Mouse (Mus musculus) embryonic stem cell, embryonic (primary cell): Measurements from ENCODE around the gene Ccr7.

Source experiments
- CTCF ChIA-PET, 4 experiments: fragments of 300-600 bp in 2 of 4; fragments of 350-600 bp in 2 of 4; sonication (Branson Sonifier 250); formaldehyde crosslinking; loops; one replicate each; lab custom pipeline; 2022; ENCODE audit warnings: inconsistent platforms in 2 of 4; lab: Charles Lee
- POLR2A ChIA-PET, 4 experiments: fragments of 300-600 bp in 2 of 4; fragments of 350-600 bp in 2 of 4; sonication (Branson Sonifier 250); formaldehyde crosslinking; loops; one replicate each; lab custom pipeline; 2022; ENCODE audit warnings: antibody characterized with exemption in 4 of 4, inconsistent platforms in 1 of 4; lab: Charles Lee

Gene Ccr7

DNA sequence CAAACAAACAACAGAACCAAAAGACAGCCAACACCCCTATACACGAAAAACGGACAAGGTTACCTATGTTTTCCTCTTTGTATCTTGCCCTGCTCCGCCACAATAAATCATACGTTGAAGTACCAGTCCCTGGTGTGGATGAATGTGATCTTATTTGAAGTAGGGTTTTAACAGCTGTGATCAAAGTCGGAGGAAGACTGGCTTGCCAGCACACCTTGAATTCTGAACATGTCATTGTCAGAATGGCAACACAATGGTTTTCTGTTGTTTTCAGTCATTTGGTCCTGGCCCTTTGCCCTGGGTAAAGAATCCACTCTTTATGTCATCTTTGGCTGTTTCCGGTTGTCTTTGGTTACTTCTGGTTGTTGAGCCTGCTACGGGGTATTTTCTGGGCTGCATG is 35.9 kb downstream of the Ccr7 start:
- CTCF ChIA-PET, result interaction anchor here in 2 of 4 experiments (1.0 to 3.1 kb wide), 8 partner anchors 9 to 83 kb away, joined by 3 to 10 read pairs (median 4); no protein-coding TSS in a partner anchor
- POLR2A ChIA-PET, result interaction anchor here in 1 of 4 experiments (0.6 kb wide), 1 partner anchor 96 kb away, joined by 4 read pairs; no protein-coding TSS in a partner anchor

DNA sequence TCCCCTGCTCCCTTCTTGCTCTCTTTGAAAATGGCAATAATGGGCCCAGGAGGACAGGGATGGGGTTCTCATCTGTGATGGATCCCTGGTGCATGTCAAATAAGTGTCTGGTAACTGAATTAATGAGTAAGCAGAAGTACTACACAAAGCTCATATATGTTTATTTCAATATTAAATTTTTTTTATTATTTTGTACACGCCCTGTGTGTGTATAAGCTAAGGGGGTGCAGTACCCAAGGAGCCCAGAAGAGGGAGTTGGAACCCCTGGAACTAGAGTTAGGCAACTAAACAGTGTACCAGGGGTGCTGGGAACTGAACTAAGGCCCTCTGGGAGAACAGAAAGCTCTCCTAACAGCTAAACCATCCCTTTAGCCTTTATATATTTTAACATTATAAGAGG is 36.5 kb downstream of the Ccr7 start:
- ChIA-PET CTCF (interaction anchor here (0.5 to 1.9 kb wide), 16 partner anchors 12 to 255 kb away, joined by 3 to 8 read pairs (median 3); no protein-coding TSS in a partner anchor), POLR2A (interaction anchor here in 2 of 4 experiments (0.6 to 1.4 kb wide), 5 partner anchors 18 to 95 kb away, joined by 3 to 4 read pairs (median 3); partner anchors contain the start of gene Top2a (in 1 of the 2))

DNA sequence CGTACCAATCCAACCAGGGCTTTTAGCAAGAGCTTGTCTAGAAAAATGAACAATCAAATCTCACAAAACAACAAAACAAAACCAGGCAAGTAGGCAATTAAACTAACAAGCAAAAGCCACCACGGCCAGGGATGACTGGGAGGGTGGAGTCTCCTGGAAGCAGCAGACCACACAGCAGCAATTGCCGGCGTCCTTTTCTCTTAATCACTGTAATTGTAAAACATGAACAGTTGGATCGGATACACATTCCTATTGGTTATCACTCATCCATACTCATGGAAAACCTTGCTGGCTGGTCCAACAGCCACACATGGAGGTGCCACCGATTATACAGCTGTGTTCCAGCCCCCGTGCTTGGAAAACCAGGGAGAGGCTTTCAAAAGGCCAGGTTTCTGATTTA is 37.0 kb downstream of the Ccr7 start:
- ChIA-PET CTCF (interaction anchor here (0.5 to 1.9 kb wide), 16 partner anchors 12 to 254 kb away, joined by 3 to 8 read pairs (median 3); no protein-coding TSS in a partner anchor), POLR2A (interaction anchor here in 2 of 4 experiments (0.9 to 1.4 kb wide), 6 partner anchors 17 to 94 kb away, joined by 3 to 4 read pairs (median 3); partner anchors contain the start of gene Top2a (in 2 of the 2))

DNA sequence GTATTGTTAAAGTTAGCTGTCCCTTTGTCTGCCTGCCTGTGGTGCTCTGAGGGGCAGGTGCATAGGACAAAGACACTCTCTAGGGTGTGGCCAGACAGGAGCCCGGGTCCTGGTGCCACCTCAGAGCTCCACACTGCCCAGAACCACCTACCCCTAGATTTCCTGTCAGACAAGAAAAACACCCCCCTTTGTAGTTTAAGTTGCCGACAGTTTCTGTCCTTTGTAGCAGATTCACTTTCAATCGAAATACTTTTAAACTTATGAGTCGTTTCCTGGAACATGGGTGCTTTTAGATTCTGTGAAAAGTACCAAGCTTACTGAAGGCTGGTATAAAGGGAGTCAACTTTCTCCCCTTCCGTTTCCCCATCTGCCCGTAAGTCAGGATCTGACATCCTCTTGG is 38.9 kb downstream of the Ccr7 start:
- ChIA-PET POLR2A (interaction anchor here in 3 of 4 experiments (0.6 to 1.6 kb wide), 10 partner anchors 8 to 115 kb away, joined by 3 to 11 read pairs (median 4); no protein-coding TSS in a partner anchor), CTCF (interaction anchor here in 2 of 4 experiments (0.6 to 1.4 kb wide), 9 partner anchors 8 to 1084 kb away, joined by 3 to 16 read pairs (median 4); no protein-coding TSS in a partner anchor)

DNA sequence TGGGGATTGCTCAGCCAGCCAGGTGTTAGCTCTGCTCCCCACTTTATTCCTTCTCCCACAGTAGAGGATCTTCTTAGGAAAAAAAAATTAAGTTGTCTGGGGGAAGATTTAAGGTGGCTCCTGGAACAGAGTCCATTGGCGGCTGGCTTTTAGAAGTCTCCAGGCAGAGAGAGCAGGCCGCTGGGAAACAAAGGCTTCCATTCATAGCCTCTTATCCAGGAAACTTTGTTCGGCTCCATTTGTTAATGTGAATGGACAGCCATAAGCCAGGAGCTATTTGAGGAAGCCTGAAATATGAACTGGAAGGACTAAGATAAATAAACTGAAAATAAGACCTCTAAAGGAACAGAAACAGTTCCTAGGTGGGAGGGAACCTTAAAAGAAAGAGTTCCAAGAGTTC is 41.8 kb downstream of the Ccr7 start:
- ChIA-PET CTCF (interaction anchor here in 3 of 4 experiments (0.5 to 1.0 kb wide), 5 partner anchors 23 to 249 kb away, joined by 3 to 8 read pairs (median 5); no protein-coding TSS in a partner anchor), POLR2A (interaction anchor here (0.5 to 1.8 kb wide), 5 partner anchors 10 to 1413 kb away, joined by 3 to 6 read pairs (median 4); partner anchors contain the start of gene Pcgf2 (in 1 of the 4))

DNA sequence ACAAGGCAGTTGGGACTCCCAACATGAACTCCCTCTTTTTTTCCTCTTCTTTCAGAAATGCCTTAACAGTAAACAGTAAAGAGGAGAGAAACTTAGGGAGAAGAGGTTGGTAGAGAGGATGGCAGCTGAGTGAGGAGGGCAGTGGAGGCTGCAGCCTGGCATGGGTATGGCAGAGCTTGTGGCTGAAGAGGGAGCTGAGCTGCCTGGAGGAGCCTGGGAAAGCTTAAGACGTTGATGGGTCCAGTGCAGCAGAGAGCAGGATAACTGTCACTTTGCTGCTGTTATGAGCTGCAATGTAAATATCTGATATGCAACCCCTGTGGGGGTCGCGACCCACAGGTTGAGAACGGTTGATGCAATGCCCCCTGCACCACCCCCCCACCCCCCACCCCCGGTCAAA is 42.2 kb downstream of the Ccr7 start:
- ChIA-PET CTCF (interaction anchor here in 3 of 4 experiments (0.5 to 1.0 kb wide), 5 partner anchors 23 to 249 kb away, joined by 3 to 8 read pairs (median 5); no protein-coding TSS in a partner anchor), POLR2A (interaction anchor here (0.5 to 1.8 kb wide), 5 partner anchors 10 to 1412 kb away, joined by 3 to 6 read pairs (median 4); partner anchors contain the start of gene Pcgf2 (in 1 of the 4))

DNA sequence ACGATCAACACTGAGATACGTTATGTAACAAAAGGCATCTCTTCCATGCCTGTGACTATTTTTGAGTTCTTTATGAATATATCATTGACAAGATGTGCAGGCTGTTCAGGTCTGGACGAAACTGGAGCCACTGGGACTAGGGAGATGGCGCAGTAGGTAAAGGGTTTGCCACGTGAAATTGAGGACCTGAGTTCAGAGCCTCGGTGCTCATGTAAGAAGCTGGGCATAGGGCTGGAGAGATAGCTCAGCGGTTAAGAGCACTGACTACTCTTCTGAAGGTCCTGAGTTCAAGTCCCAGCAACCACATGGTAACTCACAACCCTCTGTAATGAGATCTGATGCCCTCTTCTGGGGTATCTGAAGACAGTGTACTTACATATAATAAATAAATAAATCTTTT is 43.2 kb downstream of the Ccr7 start:
- CTCF ChIA-PET, result interaction anchor here in 2 of 4 experiments (0.6 to 1.8 kb wide), 2 partner anchors 186 to 190 kb away, joined by 10 to 18 read pairs; no protein-coding TSS in a partner anchor
- POLR2A ChIA-PET, result interaction anchor here in 2 of 4 experiments (0.6 to 3.0 kb wide), 6 partner anchors 11 to 1179 kb away, joined by 3 to 25 read pairs (median 3); no protein-coding TSS in a partner anchor

DNA sequence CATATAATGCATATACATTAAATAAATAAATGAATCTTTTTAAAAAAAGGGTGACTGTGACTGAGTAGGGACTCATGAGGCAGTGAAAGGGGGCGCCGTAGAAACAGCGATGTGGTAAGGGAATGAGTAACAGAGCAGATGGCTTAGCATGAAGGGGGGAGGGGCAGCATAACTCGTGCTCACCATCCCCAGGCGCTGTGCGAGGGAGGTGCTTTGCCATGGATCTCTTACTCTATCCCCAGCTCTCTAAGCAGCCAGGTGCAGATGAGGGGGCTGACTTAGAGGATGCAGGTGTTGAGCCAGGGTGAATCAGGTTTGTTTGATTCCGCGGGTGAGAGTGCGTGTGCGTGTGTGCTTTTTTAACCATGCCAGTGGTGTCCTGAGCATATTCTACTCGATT is 43.7 kb downstream of the Ccr7 start:
- ChIA-PET POLR2A (interaction anchor here in 2 of 4 experiments (0.6 to 3.0 kb wide), 16 partner anchors 12 to 319 kb away, joined by 3 to 25 read pairs (median 3); no protein-coding TSS in a partner anchor), CTCF (interaction anchor here (0.6 to 2.1 kb wide), 32 partner anchors 9 to 1188 kb away, joined by 3 to 33 read pairs (median 5); partner anchors contain the start of genes Ccr7 (in 1 of the 4) and Tns4 (in 1 of the 4))

DNA sequence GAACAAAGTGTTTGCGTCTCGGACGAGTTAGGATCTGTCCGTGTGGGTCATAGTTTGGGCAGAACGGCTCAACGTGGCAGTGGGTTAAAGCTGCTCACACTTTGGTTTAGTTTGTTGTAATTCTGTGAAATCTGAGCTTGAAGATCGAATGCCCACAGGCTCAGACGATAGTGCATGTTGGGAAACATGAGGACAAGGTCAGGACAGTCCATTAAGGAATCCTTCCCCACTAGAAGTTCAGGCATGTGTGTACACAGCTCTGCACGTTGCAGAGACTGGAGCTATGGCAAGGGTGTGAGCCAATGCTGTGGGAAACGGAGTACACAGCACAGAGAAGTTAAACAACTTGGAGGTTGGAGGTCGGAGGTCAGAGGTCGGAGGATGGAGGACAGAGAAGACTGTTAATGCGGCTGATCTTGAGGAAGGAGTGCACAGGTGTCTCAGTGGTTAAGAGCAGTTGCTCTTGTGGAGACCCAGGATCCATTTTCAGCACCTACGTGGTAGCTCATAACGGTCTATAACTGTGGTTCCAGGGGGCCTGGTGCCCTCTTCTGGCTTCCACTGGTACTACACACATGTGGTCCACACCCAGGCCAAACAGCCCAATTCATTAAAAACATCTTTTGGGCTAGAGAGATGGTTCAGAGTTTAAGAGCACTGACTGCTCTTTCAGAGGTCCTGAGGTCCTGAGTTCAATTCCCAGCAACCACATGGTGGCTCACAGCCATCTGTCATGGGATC is 44.3 kb downstream of the Ccr7 start:
- CTCF ChIA-PET, result interaction anchor here (0.5 to 2.1 kb wide), 79 partner anchors 8 to 1189 kb away, joined by 3 to 33 read pairs (median 4); partner anchors contain the start of genes Igfbp4 (in 4 of the 4), Ccr7 (in 1 of the 4) and Tns4 (in 1 of the 4)
- POLR2A ChIA-PET, result interaction anchor here in 2 of 4 experiments (0.6 to 3.0 kb wide), 34 partner anchors 9 to 1209 kb away, joined by 3 to 25 read pairs (median 4); partner anchors contain the start of gene Eif1 (in 1 of the 2)

DNA sequence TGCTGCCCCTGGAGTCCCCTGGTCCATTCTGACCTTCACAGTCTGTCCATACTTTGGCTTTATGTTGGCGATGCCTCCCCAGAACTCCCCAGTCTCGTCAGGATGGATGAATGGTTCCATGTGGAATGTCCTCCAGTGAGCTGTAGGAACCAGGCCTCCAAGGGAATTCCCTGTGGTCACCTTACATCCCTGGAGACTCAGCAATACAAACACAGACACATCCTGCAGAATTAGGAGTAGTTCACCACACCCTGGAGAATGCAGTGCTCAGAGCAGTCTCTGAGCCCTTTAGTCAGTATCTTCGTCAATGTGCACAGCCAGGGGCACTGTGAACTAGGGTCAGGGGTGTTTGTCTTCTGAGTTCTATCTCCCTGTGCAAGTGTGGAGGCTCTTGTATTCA is 46.6 kb downstream of the Ccr7 start:
- ChIA-PET POLR2A (interaction anchor here in 2 of 4 experiments (0.6 to 1.6 kb wide), 5 partner anchors 7 to 1212 kb away, joined by 3 to 11 read pairs (median 3); no protein-coding TSS in a partner anchor), CTCF (interaction anchor here in 1 of 4 experiments (0.8 to 1.6 kb wide), 2 partner anchors 42 to 83 kb away, joined by 3 read pairs; no protein-coding TSS in a partner anchor)

DNA sequence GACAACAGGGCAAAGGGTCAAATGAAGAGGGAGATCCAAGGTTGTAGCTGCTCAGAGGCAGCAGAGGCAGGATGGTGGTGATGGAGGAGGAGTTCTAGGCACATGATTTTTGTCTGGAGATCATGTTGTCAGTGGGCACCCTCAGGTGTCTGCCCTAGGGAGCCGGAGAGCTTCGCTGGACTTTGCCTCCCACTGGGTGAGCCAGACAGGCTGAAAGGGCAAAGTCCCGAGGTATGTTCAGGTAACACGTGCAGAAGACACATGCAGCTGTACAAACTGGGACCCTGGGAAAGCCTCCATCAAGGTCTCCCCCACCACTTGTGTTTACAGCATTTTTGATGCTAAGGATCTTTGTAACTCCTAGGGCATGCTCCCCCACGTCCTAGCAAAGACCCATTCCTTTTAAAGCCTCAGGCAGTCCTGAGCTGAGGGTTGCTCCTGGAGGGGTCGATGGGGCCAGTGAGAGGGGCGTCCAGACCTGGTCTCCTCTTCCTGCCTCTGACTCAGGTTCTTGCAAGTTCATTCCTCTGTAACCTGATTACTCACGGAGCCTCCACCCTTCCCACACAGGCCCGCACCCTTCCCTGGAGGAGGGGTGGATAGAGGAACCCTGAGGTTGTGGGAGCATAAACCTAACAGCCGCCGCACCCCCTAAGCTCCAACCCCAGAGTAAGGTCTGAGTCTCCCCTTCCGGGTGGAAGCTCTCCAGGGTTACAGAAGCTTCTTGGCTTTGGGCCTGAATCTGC is 48.7 kb downstream of the Ccr7 start:
- POLR2A ChIA-PET, result interaction anchor here in 3 of 4 experiments (0.7 to 2.0 kb wide), 18 partner anchors 10 to 278 kb away, joined by 3 to 7 read pairs (median 4); partner anchors contain the start of genes Top2a (in 2 of the 3) and Tns4 (in 1 of the 3)
- CTCF ChIA-PET, result interaction anchor here (0.6 to 3.1 kb wide), 12 partner anchors 10 to 73 kb away, joined by 3 to 11 read pairs (median 4); no protein-coding TSS in a partner anchor

DNA sequence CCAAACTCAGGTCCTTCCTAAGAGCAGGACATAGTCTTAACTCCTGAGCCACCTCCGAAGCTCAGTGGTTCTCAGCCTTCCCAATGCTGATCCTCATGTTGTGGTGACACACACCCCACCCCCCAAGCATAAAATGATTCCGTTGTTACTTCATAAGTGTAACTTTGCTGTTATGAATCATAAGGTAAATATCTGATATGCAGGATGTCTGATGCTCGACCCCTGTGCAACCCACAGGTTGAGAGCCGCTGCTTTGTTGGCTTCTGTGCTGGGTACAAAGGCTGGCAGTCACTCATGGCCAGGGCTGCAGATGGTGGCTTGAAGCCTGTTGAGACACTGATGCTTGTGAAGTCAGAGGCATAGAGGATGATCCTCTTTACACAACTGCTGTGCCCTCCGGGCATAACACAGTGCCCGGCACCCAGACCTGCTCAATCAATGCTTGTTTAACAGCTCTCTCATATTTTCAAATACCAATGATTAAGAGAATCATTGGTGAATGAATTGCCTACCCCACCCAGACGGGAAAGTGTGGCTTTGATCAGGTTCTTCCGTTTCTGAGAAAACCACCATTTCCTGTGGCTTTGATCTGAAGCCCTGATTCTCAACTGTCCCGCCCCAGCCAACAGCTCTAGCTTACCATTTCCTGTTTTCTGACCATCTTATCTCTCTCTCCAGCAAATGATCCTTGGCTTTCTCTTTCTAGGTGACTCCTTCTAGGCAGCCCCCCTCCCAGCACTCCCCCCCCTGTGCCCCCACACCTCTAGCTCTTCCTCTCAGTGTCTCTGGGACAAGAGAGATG is 50.1 kb downstream of the Ccr7 start:
- POLR2A ChIA-PET, result interaction anchor here (0.6 to 1.5 kb wide), 10 partner anchors 10 to 904 kb away, joined by 3 to 8 read pairs (median 3); no protein-coding TSS in a partner anchor

DNA sequence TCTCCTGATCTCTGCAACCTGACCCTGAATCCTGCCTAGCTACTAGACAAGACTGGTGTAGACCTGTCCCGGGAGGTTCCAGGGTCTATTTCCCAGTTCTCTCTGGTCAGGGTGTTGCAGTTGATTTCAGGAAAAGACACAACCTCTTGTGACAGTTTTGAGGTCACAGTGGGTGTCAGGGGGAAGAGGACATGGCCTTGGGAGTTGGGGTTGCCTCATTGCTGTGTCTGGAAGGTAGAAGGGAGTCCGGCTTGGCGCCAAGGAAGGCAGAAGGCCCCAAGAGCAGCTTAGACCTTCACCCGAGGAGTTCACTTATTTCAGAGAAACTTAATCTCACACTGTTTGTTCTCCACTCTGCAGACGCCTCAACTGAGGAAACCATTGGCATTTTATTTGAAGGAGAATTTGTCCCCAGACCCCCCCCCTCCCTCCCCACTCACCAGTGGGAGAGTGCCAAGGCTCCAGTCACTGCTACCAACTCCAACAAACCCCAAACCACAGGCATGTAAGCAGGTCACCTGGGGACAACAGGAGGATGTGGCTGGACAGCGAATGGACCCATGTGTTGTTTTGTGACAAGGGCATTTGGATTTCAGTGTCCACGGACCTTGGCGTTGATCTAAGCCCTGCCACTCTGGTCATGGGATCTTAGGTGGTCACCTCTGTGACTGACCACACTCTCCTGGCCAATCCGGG is 52.2 kb downstream of the Ccr7 start:
- ChIA-PET CTCF (interaction anchor here in 1 of 4 experiments (0.6 to 1.1 kb wide), 2 partner anchors 8 to 14 kb away, joined by 3 to 5 read pairs; no protein-coding TSS in a partner anchor), POLR2A (interaction anchor here in 1 of 4 experiments (0.8 kb wide), 1 partner anchor 41 kb away, joined by 3 read pairs; no protein-coding TSS in a partner anchor)

More for the DNA sequence above, 50.1 kb downstream of the Ccr7 start:
- CTCF ChIA-PET, result interaction anchor here in 3 of 4 experiments (0.8 to 3.1 kb wide), 4 partner anchors 11 to 63 kb away, joined by 3 to 11 read pairs (median 4); no protein-coding TSS in a partner anchor

DNA sequence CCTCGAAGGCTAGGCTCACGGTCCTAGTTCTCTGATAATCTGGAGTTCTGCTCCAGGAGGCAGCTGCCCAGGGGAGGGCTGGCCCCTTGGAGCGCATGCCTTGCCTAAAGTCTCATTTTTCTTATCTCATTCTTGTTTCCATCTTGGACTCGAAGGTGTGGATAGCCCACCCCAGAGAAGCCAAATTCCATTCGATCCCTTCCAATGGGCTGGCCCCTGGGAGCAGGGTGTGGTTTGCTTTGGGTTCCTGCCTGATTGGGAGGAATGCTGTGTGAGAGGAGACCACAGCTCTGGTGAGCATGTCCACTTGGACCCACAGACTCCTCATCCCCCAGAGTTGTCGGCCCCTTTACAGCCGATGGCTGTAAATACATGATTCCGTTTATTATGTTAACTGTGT is 53.2 kb downstream of the Ccr7 start:
- ChIA-PET CTCF (interaction anchor here in 1 of 4 experiments (1.1 kb wide), 1 partner anchor 9 kb away, joined by 5 read pairs; no protein-coding TSS in a partner anchor), POLR2A (interaction anchor here in 3 of 4 experiments (0.5 to 1.5 kb wide), 3 partner anchors 8 to 60 kb away, joined by 3 to 4 read pairs (median 3); no protein-coding TSS in a partner anchor)

DNA sequence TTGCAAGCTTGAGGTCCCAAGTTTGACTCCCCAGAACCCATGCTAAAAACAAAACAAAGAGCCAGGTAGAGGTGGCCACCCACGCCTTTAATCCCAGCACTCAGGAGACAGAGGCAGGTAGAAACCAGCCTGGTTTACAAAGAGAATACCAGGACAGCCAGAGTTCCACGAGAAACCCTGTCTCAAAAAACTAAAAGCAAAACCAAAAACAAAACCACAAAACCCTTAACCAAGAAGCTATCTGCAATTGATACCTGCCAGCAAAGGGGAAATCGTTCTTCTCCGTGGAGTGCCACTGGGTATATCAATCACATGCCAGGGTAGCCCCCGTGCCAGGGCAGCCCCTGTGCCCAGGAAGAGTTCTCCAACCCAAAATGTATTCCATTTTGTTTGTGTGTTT is 54.7 kb downstream of the Ccr7 start:
- ChIA-PET CTCF (interaction anchor here in 1 of 4 experiments (0.6 to 2.5 kb wide), 3 partner anchors 10 to 34 kb away, joined by 4 to 10 read pairs (median 7); no protein-coding TSS in a partner anchor), POLR2A (interaction anchor here in 2 of 4 experiments (1.0 to 1.3 kb wide), 3 partner anchors 10 to 21 kb away, joined by 3 to 5 read pairs (median 4); no protein-coding TSS in a partner anchor)
